Mouse (Mus musculus): Measurements from ENCODE around the gene Hsf3. TPM values are rescaled to one million over a fixed set of nuclear protein-coding genes. Genes with fewer than 3 reads are reported as not detected.
"Not testable (repeated sequence)": the region's sequence is repeated elsewhere in the genome, so short reads cannot be mapped to it uniquely, and the experiment has no call there.

Hsf3 gene
- polyA plus RNA-seq (2015; fragmentation: Nextera tagmentation; extraction: Ambion mirVana): 0.10 TPM in 1 of 2 replicates, not detected in the other

DNA sequence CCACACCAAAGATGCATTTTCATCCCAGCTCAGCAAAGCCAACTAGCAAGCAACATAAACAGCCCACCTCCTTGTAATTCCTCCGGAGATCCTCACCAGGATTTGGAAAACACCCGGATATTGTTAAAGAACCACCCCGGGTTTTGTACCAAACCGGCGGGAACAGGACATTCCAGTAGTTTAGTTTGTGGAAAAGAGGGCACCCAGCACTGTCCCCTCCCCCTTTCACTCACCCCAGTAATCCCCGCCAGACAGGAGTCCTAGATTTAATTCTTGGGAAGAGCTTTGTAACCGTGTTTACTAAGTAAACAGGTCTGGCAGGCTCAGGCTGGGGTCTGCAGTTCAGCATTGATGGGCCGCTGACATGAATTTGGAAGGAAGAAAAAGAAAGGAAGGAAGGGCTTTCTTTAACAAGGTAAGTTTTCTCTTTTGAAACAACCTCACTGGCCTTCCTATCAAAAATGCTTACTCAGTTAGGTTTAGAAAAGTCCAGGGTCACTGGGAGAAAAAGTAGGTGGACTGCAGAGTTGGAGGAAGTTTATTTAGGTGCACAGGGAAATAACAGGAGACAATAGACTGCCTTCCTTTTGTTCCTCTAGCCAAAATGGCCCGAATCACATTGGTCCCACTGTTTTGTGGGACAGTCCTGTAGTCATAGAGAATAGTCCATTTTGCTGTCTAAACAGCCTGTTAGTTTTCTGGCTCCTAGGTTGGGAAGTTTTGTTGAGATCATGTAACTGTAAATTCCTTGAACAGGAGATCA is at the start of gene Hsf3:
Gene Hsf3, minus strand, starts transcription at position 94 of the 763 bp plus-strand sequence.
- no peak for ATAC-seq (ENCODE audit: insufficient read depth, low FRiP score)
- H3K4me1 ChIP-seq (ENCODE audit: control insufficient read depth, insufficient read depth, low read length): no peaks in the 10 kb centered on the region
- H3K4me3 ChIP-seq (replicated peaks; ENCODE audit: low read length): peak within 1 kb of the TSS; percentile 43
- H3K27me3 ChIP-seq (ENCODE audit: control insufficient read depth, insufficient read depth, low read length): no peaks in the 10 kb centered on the region
- H3K9me3 ChIP-seq (replicated peaks; ENCODE audit: control insufficient read depth, low read length): no peaks in the 10 kb centered on the region
- H3K27ac ChIP-seq (ENCODE audit: low read length): no peak within 1 kb of the TSS
- 17% methylated on average over 9 of the region's 9 CpGs for WGBS
- H3K9ac ChIP-seq (ENCODE audit: low read length): peak within 1 kb of the TSS; percentile 47
- peak within 1 kb of the TSS; percentile 38 for H3K4me2 ChIP-seq (ENCODE audit: low read depth, low read length)
- H3K36me3 ChIP-seq (ENCODE audit: control insufficient read depth, insufficient read depth, low read length): no peaks in the 10 kb centered on the region

- H3K9ac ChIP-seq (ENCODE audit: low read length): no peak overlapping the region
- no peaks in the 10 kb centered on the region for H3K4me1 ChIP-seq (ENCODE audit: control insufficient read depth, insufficient read depth, low read length)
- H3K4me2 ChIP-seq (ENCODE audit: low read depth, low read length): no peak overlapping the region
- 74% methylated on average over 1 of the region's 1 CpGs for WGBS
- no peak for ATAC-seq (ENCODE audit: insufficient read depth, low FRiP score)
- no peaks in the 10 kb centered on the region for H3K9me3 ChIP-seq (replicated peaks; ENCODE audit: control insufficient read depth, low read length)
- H3K4me3 ChIP-seq (replicated peaks; ENCODE audit: low read length): no peak overlapping the region
- no peak overlapping the region for H3K27ac ChIP-seq (ENCODE audit: low read length)
- H3K36me3 ChIP-seq (ENCODE audit: control insufficient read depth, insufficient read depth, low read length): no peaks in the 10 kb centered on the region
- H3K27me3 ChIP-seq (ENCODE audit: control insufficient read depth, insufficient read depth, low read length): no peaks in the 10 kb centered on the region
Observed at GRCm38 (mm10) chrX:96501580-96501979, 45.5 kb upstream of the Hsf3 start.

GRCm38 (mm10) chrX:96455149-96455548 is 945 bp downstream of the Hsf3 start, which contains the start of gene Heph:
Heph (plus strand) TSS chrX:96455359.
- H3K27ac ChIP-seq (ENCODE audit: low read length): no peak within 1 kb of the TSS

DNA sequence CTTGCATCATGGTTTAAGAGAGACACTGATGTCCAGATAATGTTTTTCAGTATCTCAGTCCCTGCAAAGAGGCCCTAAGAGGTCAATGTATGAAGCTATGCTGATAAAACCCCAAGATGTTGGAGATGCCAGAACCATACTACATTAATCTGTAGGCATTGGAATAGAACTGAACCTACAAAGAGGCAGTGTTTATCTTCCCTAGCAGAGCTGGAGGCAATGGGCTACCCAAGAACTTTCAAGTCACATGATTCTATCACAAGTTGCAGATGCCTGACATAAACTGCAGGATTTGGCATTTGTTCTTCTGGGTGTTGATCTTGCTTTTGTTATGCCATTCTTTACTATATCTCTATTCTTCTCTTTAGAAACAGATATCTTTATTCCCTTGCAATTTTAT is 36.7 kb downstream of the Hsf3 start:
- H3K4me2 ChIP-seq (ENCODE audit: low read depth, low read length): no peak overlapping the region
- H3K36me3 ChIP-seq (ENCODE audit: control insufficient read depth, insufficient read depth, low read length): no peaks in the 10 kb centered on the region
- ATAC-seq (ENCODE audit: insufficient read depth, low FRiP score): no peak
- no peak overlapping the region for H3K27ac ChIP-seq (ENCODE audit: low read length)
- no peak overlapping the region for H3K4me3 ChIP-seq (replicated peaks; ENCODE audit: low read length)
- no peaks in the 10 kb centered on the region for H3K9me3 ChIP-seq (replicated peaks; ENCODE audit: control insufficient read depth, low read length)
- H3K27me3 ChIP-seq (ENCODE audit: control insufficient read depth, insufficient read depth, low read length): no peaks in the 10 kb centered on the region
- H3K9ac ChIP-seq (ENCODE audit: low read length): no peak overlapping the region
- no peaks in the 10 kb centered on the region for H3K4me1 ChIP-seq (ENCODE audit: control insufficient read depth, insufficient read depth, low read length)

More at GRCm38 (mm10) chrX:96455149-96455548, 945 bp downstream of the Hsf3 start, which contains the start of gene Heph:
- Histone ChIP-seq H3K4me1 (ENCODE audit: control insufficient read depth, insufficient read depth, low read length) (no peaks in the 10 kb centered on the region), H3K27me3 (ENCODE audit: control insufficient read depth, insufficient read depth, low read length) (no peaks in the 10 kb centered on the region), H3K36me3 (ENCODE audit: control insufficient read depth, insufficient read depth, low read length) (no peaks in the 10 kb centered on the region), H3K9ac (ENCODE audit: low read length) (no peak within 1 kb of the TSS), H3K4me2 (ENCODE audit: low read depth, low read length) (peak within 1 kb of the TSS; percentile 38; the same call in 1 of the 2 replicates), H3K4me3 (replicated peaks; ENCODE audit: low read length) (peak within 1 kb of the TSS; percentile 43), H3K9me3 (replicated peaks; ENCODE audit: control insufficient read depth, low read length) (no peaks in the 10 kb centered on the region)
- ATAC-seq (ENCODE audit: insufficient read depth, low FRiP score): peak; percentile 85
- WGBS: 50% methylated on average over 2 of the region's 2 CpGs

GRCm38 (mm10) chrX:96417733-96418132 is 38.4 kb downstream of the Hsf3 start:
- no peak overlapping the region for H3K27ac ChIP-seq (ENCODE audit: low read length)
- no peaks in the 10 kb centered on the region for H3K4me1 ChIP-seq (ENCODE audit: control insufficient read depth, insufficient read depth, low read length)
- no peaks in the 10 kb centered on the region for H3K9me3 ChIP-seq (replicated peaks; ENCODE audit: control insufficient read depth, low read length)
- H3K9ac ChIP-seq (ENCODE audit: low read length): no peak overlapping the region
- ATAC-seq (ENCODE audit: insufficient read depth, low FRiP score): no peak
- H3K4me3 ChIP-seq (replicated peaks; ENCODE audit: low read length): no peak overlapping the region
- 53% methylated on average over 1 of the region's 1 CpGs for WGBS
- no peaks in the 10 kb centered on the region for H3K27me3 ChIP-seq (ENCODE audit: control insufficient read depth, insufficient read depth, low read length)
- no peaks in the 10 kb centered on the region for H3K36me3 ChIP-seq (ENCODE audit: control insufficient read depth, insufficient read depth, low read length)
- H3K4me2 ChIP-seq (ENCODE audit: low read depth, low read length): no peak overlapping the region

GRCm38 (mm10) chrX:96416970-96417369 is 39.1 kb downstream of the Hsf3 start:
- Histone ChIP-seq H3K36me3 (ENCODE audit: control insufficient read depth, insufficient read depth, low read length) (no peaks in the 10 kb centered on the region), H3K27ac (ENCODE audit: low read length) (no peak overlapping the region), H3K4me2 (ENCODE audit: low read depth, low read length) (no peak overlapping the region), H3K4me1 (ENCODE audit: control insufficient read depth, insufficient read depth, low read length) (no peaks in the 10 kb centered on the region), H3K9ac (ENCODE audit: low read length) (no peak overlapping the region), H3K27me3 (ENCODE audit: control insufficient read depth, insufficient read depth, low read length) (no peaks in the 10 kb centered on the region), H3K4me3 (replicated peaks; ENCODE audit: low read length) (no peak overlapping the region), H3K9me3 (replicated peaks; ENCODE audit: control insufficient read depth, low read length) (no peaks in the 10 kb centered on the region)
- 84% methylated on average over 1 of the region's 1 CpGs for WGBS
- ATAC-seq (ENCODE audit: insufficient read depth, low FRiP score): no peak

- ATAC-seq (ENCODE audit: insufficient read depth, low FRiP score); H3K4me2 ChIP-seq (ENCODE audit: low read depth, low read length); H3K9me3 ChIP-seq (replicated peaks; ENCODE audit: control insufficient read depth, low read length); H3K4me1 ChIP-seq (ENCODE audit: control insufficient read depth, insufficient read depth, low read length); H3K9ac ChIP-seq (ENCODE audit: low read length); H3K4me3 ChIP-seq (replicated peaks; ENCODE audit: low read length); H3K27ac ChIP-seq (ENCODE audit: low read length); H3K27me3 ChIP-seq (ENCODE audit: control insufficient read depth, insufficient read depth, low read length); H3K36me3 ChIP-seq (ENCODE audit: control insufficient read depth, insufficient read depth, low read length): not testable (repeated sequence)
- 71% methylated on average over 4 of the region's 4 CpGs for WGBS
Observed at GRCm38 (mm10) chrX:96415351-96415750, 40.7 kb downstream of the Hsf3 start.

DNA sequence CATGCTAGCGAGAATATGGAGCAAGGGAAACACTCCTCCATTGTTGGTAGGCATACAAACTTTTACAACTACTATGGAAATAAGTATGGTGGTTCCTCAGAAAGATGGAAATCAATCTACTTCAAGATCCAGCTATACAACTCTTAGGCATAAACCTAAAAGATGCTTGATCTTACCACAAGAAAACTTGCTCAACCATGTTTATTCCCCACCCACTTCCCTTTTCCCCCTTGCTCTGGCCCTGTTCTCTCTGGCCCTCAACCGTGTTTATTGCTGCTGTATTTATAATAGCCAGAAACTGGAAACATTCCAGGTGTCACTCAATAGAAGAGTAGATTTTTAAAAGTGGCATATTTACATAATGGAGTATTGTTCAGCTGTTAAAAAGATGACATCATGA is 117.0 kb downstream of the Hsf3 start:
- Histone ChIP-seq H3K27ac (ENCODE audit: low read length) (no peak overlapping the region), H3K36me3 (ENCODE audit: control insufficient read depth, insufficient read depth, low read length) (no peaks in the 10 kb centered on the region), H3K9ac (ENCODE audit: low read length) (no peak overlapping the region), H3K4me3 (replicated peaks; ENCODE audit: low read length) (no peak overlapping the region), H3K27me3 (ENCODE audit: control insufficient read depth, insufficient read depth, low read length) (no peaks in the 10 kb centered on the region), H3K9me3 (replicated peaks; ENCODE audit: control insufficient read depth, low read length) (no peaks in the 10 kb centered on the region), H3K4me2 (ENCODE audit: low read depth, low read length) (no peak overlapping the region), H3K4me1 (ENCODE audit: control insufficient read depth, insufficient read depth, low read length) (no peaks in the 10 kb centered on the region)
- no peak for ATAC-seq (ENCODE audit: insufficient read depth, low FRiP score)
- WGBS: 64% methylated on average over 2 of the region's 2 CpGs

DNA sequence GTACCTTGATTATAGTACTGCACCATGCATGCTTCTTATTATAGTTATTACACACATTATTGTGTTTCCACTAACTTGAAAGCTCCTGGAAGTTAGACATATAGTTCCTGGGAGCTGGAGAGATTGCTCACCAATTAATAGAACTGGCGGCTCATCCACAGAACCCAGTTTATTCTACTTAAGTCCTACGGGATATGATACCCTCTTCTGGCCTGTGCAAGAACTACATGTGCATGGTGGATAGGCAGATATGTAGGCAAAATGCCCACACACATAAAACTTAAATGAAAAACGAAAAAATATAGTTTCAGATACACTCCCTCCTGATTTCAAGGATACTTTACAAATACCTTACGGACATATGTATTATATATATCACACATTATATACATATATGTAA is 126.3 kb downstream of the Hsf3 start:
- 45% methylated on average over 4 of the region's 4 CpGs for WGBS
- Histone ChIP-seq H3K36me3 (ENCODE audit: control insufficient read depth, insufficient read depth, low read length) (no peaks in the 10 kb centered on the region), H3K27me3 (ENCODE audit: control insufficient read depth, insufficient read depth, low read length) (no peaks in the 10 kb centered on the region), H3K9ac (ENCODE audit: low read length) (no peak overlapping the region), H3K4me3 (replicated peaks; ENCODE audit: low read length) (no peak overlapping the region), H3K27ac (ENCODE audit: low read length) (no peak overlapping the region), H3K9me3 (replicated peaks; ENCODE audit: control insufficient read depth, low read length) (no peaks in the 10 kb centered on the region), H3K4me2 (ENCODE audit: low read depth, low read length) (no peak overlapping the region), H3K4me1 (ENCODE audit: control insufficient read depth, insufficient read depth, low read length) (no peaks in the 10 kb centered on the region)
- no peak for ATAC-seq (ENCODE audit: insufficient read depth, low FRiP score)
